Mouse (Mus musculus) heart, postnatal 0 days (tissue): ENCODE data around the gene Prkd1. TPM values are rescaled to one million over a fixed set of nuclear protein-coding genes. Genes with fewer than 3 reads are reported as not detected.

Experiments
- ATAC-seq: fragments of 200-750 bp; cut with Nextera tagmentation; 2 replicates; pipeline ENCODE4 v1.8.0; 2017; ENCODE audit warnings: low read depth, moderate number of reproducible peaks, moderate library complexity; ENCODE audit not compliant: insufficient read depth
- DNase-seq: peaks from one replicate; pipeline ENCODE4 v3.0.0-alpha.2; 2016; ENCODE audit warnings: low spot score
- H3K27ac ChIP-seq: fragments of 300-500 bp; sonication (generic); 2 replicates; pipeline ENCODE4 v1.5.1; 2014; ENCODE audit warnings: low read depth, mild to moderate bottlenecking
- H3K27me3 ChIP-seq: fragments of 300-500 bp; sonication (generic); 2 replicates; pipeline ENCODE4 v1.6.1; 2014; ENCODE audit warnings: low read length, mixed read lengths; ENCODE audit not compliant: control insufficient read depth, insufficient read depth
- H3K36me3 ChIP-seq: fragments of 300-500 bp; sonication (generic); replicated peaks from 2 replicates; pipeline ENCODE4 v1.6.1; 2014; ENCODE audit warnings: low read length, mixed read lengths; ENCODE audit not compliant: control insufficient read depth, insufficient read depth
- H3K4me1 ChIP-seq: fragments of 300-500 bp; sonication (generic); 2 replicates; pipeline ENCODE4 v1.6.1; 2014; ENCODE audit warnings: antibody characterized with exemption; ENCODE audit not compliant: control insufficient read depth, insufficient read depth
- H3K4me2 ChIP-seq: fragments of 300-500 bp; sonication (generic); 2 replicates; pipeline ENCODE4 v1.6.1; 2014; ENCODE audit warnings: low read depth, mild to moderate bottlenecking, low read length, moderate library complexity
- H3K4me3 ChIP-seq: fragments of 300-500 bp; sonication (generic); 2 replicates; pipeline ENCODE4 v1.5.1; 2014; ENCODE audit warnings: low read depth, low read length
- H3K9ac ChIP-seq: fragments of 300-500 bp; sonication (generic); replicated peaks from 2 replicates; pipeline ENCODE4 v1.6.1; 2014; ENCODE audit warnings: low read depth, low read length, mixed read lengths
- H3K9me3 ChIP-seq: fragments of 300-500 bp; sonication (generic); replicated peaks from 2 replicates; pipeline ENCODE4 v1.6.1; 2016; ENCODE audit warnings: low read length; ENCODE audit not compliant: control insufficient read depth
- CTCF ChIP-seq: IDR thresholded peaks from 2 replicates; pipeline ENCODE4 v1.5.1; 2016; ENCODE audit warnings: antibody characterized with exemption, control low read depth, low read depth
- EP300 ChIP-seq: IDR thresholded peaks from 2 replicates; pipeline ENCODE4 v1.6.1; 2016; ENCODE audit warnings: antibody characterized with exemption, low read depth
- WGBS: fragments of 180-500 bp; shearing (Covaris S2); extraction: QIAGEN DNeasy Blood & Tissue Kit; methylation state at CpG from one replicate; pipeline ENCODE4 v1.1.7; 2014; 5-methylcytosine and 5-hydroxymethylcytosine counted together
- polyA plus RNA-seq: library from polyadenylated mRNA; unstranded; fragments of >200 nt; fragmentation: Nextera tagmentation; extraction: Ambion mirVana; gene quantifications from 2 replicates; pipeline ENCODE4 v1.2.1, GENCODE M21; 2015
- total RNA-seq: library from RNA; depleted of rRNA; stranded (reverse); fragments of >200 nt; gene quantifications from 2 replicates; pipeline ENCODE4 v1.2.3, GENCODE M21; 2014; ENCODE audit warnings: low replicate concordance

Gene Prkd1
- total and polyA plus RNA-seq, 2 experiments from 2014 or later = 2.8 to 8.7 TPM

GRCm38 (mm10) chr12:50554214-50554613 lies 94.7 kb downstream of the Prkd1 start:
- H3K36me3 ChIP-seq = no peaks in the 10 kb centered on the region
- H3K27ac ChIP-seq = no peak overlapping the region
- no peak for TF ChIP-seq CTCF
- no peak for TF ChIP-seq EP300
- H3K9me3 ChIP-seq = no peaks in the 10 kb centered on the region
- 45% methylated on average over 3 of the region's 3 CpGs for WGBS
- H3K4me1 ChIP-seq = peaks cover 13% of the 10 kb centered on the region; the same call in 1 of the 2 replicates
- ATAC-seq (no peak), DNase-seq (no peak)
- H3K4me3 ChIP-seq = no peak overlapping the region
- H3K4me2 ChIP-seq = no peak overlapping the region
- H3K9ac ChIP-seq = no peak overlapping the region
- no peaks in the 10 kb centered on the region for H3K27me3 ChIP-seq

- ATAC-seq (peak; percentile 33; the same call in 1 of the 2 replicates), DNase-seq (no peak)
- TF ChIP-seq CTCF (no peak), EP300 (no peak)
- Histone ChIP-seq H3K27ac (peak overlapping the region; percentile 61), H3K9ac (no peak overlapping the region), H3K4me3 (no peak overlapping the region), H3K4me2 (0 out of 2 replicates have a peak overlapping the region, but pooled peaks have one; percentile 5), H3K36me3 (no peaks in the 10 kb centered on the region), H3K9me3 (no peaks in the 10 kb centered on the region), H3K27me3 (no peaks in the 10 kb centered on the region), H3K4me1 (peaks cover 22% of the 10 kb centered on the region)
- 40% methylated on average over 8 of the region's 8 CpGs for WGBS
Observed at GRCm38 (mm10) chr12:50549860-50550555, 98.9 kb downstream of the Prkd1 start.

- no peak for ATAC-seq
Observed at GRCm38 (mm10) chr12:50546394-50546793, 102.5 kb downstream of the Prkd1 start.

GRCm38 (mm10) chr12:50545610-50545919 lies 103.3 kb downstream of the Prkd1 start:
- Histone ChIP-seq H3K36me3 (no peaks in the 10 kb centered on the region), H3K4me2 (no peak overlapping the region; the same call in 1 of the 2 replicates), H3K4me3 (no peak overlapping the region), H3K9ac (no peak overlapping the region), H3K27me3 (no peaks in the 10 kb centered on the region), H3K27ac (peak overlapping the region; percentile 2; the same call in 1 of the 2 replicates), H3K9me3 (no peaks in the 10 kb centered on the region), H3K4me1 (peaks cover 28% of the 10 kb centered on the region)
- DNase-seq (no peak), ATAC-seq (no peak)
- 62% methylated on average over 5 of the region's 5 CpGs for WGBS
- no peak for TF ChIP-seq CTCF
- TF ChIP-seq EP300 = no peak

More at GRCm38 (mm10) chr12:50546394-50546793, 102.5 kb downstream of the Prkd1 start:
- no peak overlapping the region for H3K4me3 ChIP-seq
- H3K9ac ChIP-seq = no peak overlapping the region
- no peak overlapping the region for H3K4me2 ChIP-seq
- no peaks in the 10 kb centered on the region for H3K9me3 ChIP-seq
- H3K4me1 ChIP-seq = peaks cover 28% of the 10 kb centered on the region
- TF ChIP-seq EP300 (no peak), CTCF (no peak)
- H3K27me3 ChIP-seq = no peaks in the 10 kb centered on the region
- DNase-seq = peak; percentile 15
- no peaks in the 10 kb centered on the region for H3K36me3 ChIP-seq
- H3K27ac ChIP-seq = no peak overlapping the region
- WGBS = 75% methylated on average over 5 of the region's 5 CpGs

- H3K9ac ChIP-seq = no peak overlapping the region
- H3K4me1 ChIP-seq = peaks cover 26% of the 10 kb centered on the region
- TF ChIP-seq CTCF = no peak
- no peak for TF ChIP-seq EP300
- WGBS = 37% methylated on average over 8 of the region's 8 CpGs
- H3K36me3 ChIP-seq = no peaks in the 10 kb centered on the region
- no peaks in the 10 kb centered on the region for H3K9me3 ChIP-seq
- DNase-seq (peak; percentile 41), ATAC-seq (peak; percentile 53)
- H3K4me2 ChIP-seq = no peak overlapping the region; the same call in 1 of the 2 replicates
- H3K4me3 ChIP-seq = no peak overlapping the region
- H3K27ac ChIP-seq = 0 out of 2 replicates have a peak overlapping the region, but pooled peaks have one; percentile 25
- no peaks in the 10 kb centered on the region for H3K27me3 ChIP-seq
Observed at GRCm38 (mm10) chr12:50544855-50545609, 103.9 kb downstream of the Prkd1 start.
